In genomic region chr12:30856172-30856571, GRCm38 (mm10) we compare ENCODE assay signal across 23 mouse cellular contexts. TPM values are rescaled to one million over a fixed set of nuclear protein-coding genes. Genes with fewer than 3 reads are reported as not detected.
"Had no signal": no experiment of that assay in that cellular context is flagged by ENCODE, and none has a peak within 500 bp of the region (broad histone marks: within the 10 kb centered on the region; RNA-seq: fewer than 3 reads in every experiment).

No protein-coding gene starts in this region.

- H3K36me3 ChIP-seq: heart, embryonic 12.5 days; hindbrain, embryonic 10.5 days; hindbrain, embryonic 13.5 days; hindbrain, embryonic 15.5 days; kidney, embryonic 15.5 days; limb, embryonic 13.5 days; limb, embryonic 15.5 days; liver, embryonic 12.5 days had no signal

- H3K9me3 ChIP-seq: heart, embryonic 12.5 days; hindbrain, embryonic 10.5 days; hindbrain, embryonic 13.5 days; hindbrain, embryonic 15.5 days; kidney, embryonic 15.5 days; limb, embryonic 13.5 days; limb, embryonic 15.5 days; liver, embryonic 12.5 days had no signal

- H3K27me3 ChIP-seq: heart, embryonic 12.5 days; hindbrain, embryonic 13.5 days; hindbrain, embryonic 15.5 days; kidney, embryonic 15.5 days; limb, embryonic 13.5 days; limb, embryonic 15.5 days; liver, embryonic 12.5 days had no signal

- H3K4me3 ChIP-seq: gastrocnemius, adult 2 months; heart, adult 2 months; heart, embryonic 12.5 days; hindbrain, embryonic 10.5 days; hindbrain, embryonic 13.5 days; hindbrain, embryonic 15.5 days; kidney, embryonic 15.5 days; limb, embryonic 13.5 days; limb, embryonic 15.5 days; liver, embryonic 12.5 days had no signal

- H3K4me2 ChIP-seq: heart, embryonic 12.5 days; hindbrain, embryonic 13.5 days; hindbrain, embryonic 15.5 days; kidney, embryonic 15.5 days; limb, embryonic 13.5 days; limb, embryonic 15.5 days; liver, embryonic 12.5 days had no signal

- H3K9ac ChIP-seq: heart, embryonic 12.5 days; hindbrain, embryonic 13.5 days; hindbrain, embryonic 15.5 days; kidney, embryonic 15.5 days; limb, embryonic 13.5 days; limb, embryonic 15.5 days; liver, embryonic 12.5 days; liver, embryonic 14.5 days had no signal

- H3K4me1 ChIP-seq: heart, embryonic 12.5 days; hindbrain, embryonic 10.5 days; hindbrain, embryonic 13.5 days; kidney, embryonic 15.5 days; limb, embryonic 13.5 days; limb, embryonic 15.5 days; liver, embryonic 12.5 days had no signal

- DNase-seq: gastrocnemius, adult 2 months; gastrocnemius, postnatal 10 days; gastrocnemius, postnatal 25 days; heart, adult 2 months; heart, postnatal 10 days; heart, postnatal 4 days; kidney, adult 11 months; layer of hippocampus, adult 9-11 months; layer of hippocampus, postnatal 36 days; left cerebral cortex, postnatal 4 days had no signal

- ATAC-seq: hindbrain, postnatal 0 days; liver, embryonic 12.5 days had no signal

- H3K27ac ChIP-seq: gastrocnemius, adult 2 months; heart, adult 2 months; hindbrain, embryonic 10.5 days; hindbrain, embryonic 13.5 days; hindbrain, embryonic 15.5 days; hindbrain, postnatal 0 days; kidney, embryonic 15.5 days; kidney, postnatal 0 days; limb, embryonic 13.5 days; limb, embryonic 15.5 days; liver, embryonic 12.5 days; liver, embryonic 14.5 days had no signal

RNA-seq across cellular contexts. Expression of gene Alkal2, which starts 27.9 kb away (rescaled TPM):
- polyA plus RNA-seq: heart, embryonic 12.5 days; hindbrain, embryonic 13.5 days; large intestine, adult 2 months; liver, adult 2 months; liver, embryonic 12.5 days; liver, embryonic 14.5 days had no signal
